Mouse (Mus musculus) kidney, adult 11 months (tissue): ENCODE results near the gene Tmem220.

Experiments used
- DNase-seq: peaks from one replicate; pipeline ENCODE4 v3.0.0; 2022

Gene Tmem220

GRCm38 (mm10) chr11:67067741-67068140 is 42.8 kb downstream of the Tmem220 start:
- DNase-seq, result no peak

DNA sequence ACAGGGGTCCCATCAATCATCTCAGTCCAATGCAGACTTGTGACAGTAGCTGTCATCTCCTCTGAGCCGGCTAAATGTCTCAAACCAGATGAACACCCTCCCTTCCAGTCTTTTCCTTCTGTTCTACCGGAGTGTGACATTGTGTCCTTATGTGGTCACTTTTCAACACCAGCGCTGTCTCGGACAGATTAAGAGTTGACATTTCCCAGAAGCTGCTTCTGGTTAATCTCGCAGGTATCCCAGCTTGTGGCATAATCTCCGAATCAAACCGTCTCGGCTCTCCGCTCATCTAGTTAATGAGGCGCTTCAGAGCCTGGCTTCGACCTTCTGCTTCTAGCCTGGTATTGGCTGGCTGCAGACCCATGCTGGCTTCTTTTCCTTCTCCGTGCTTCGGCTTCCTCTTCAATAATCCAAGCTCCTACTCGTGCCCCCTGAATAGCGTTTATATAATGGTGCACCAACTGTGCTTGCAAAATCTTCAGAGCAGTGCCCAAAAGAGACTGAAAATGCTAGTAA is 47.7 kb downstream of the Tmem220 start:
- no peak for DNase-seq

DNA sequence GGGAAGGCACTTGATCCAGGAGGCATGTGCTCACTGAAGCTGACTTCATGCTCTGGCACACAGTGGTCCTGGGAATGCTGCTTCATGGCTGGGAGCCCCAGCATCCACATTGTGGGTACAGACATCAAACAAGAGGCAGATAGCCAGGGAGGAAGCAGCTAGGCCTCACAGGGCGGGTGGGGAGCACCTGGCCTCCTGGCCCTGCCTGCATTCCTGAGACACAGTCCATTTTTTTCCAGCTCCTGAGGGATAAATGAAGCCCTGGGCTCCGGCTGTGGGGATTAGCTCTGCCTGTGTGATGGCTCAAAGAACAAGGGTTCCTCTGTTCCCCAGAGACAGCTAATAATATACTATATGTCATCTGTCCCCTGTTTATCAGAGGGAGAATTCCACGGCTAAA is 50.1 kb downstream of the Tmem220 start:
- no peak for DNase-seq

- no peak for DNase-seq
These were observed 51.8 kb downstream of the Tmem220 start for GRCm38 (mm10) chr11:67076781-67077180.

- DNase-seq, result no peak
These were observed 52.5 kb downstream of the Tmem220 start for GRCm38 (mm10) chr11:67077435-67077834.

GRCm38 (mm10) chr11:67078000-67078399 is 53.0 kb downstream of the Tmem220 start, which contains the start of gene Myh3:
Myh3 (plus strand) TSS chr11:67078300.
- DNase-seq, result no peak

DNA sequence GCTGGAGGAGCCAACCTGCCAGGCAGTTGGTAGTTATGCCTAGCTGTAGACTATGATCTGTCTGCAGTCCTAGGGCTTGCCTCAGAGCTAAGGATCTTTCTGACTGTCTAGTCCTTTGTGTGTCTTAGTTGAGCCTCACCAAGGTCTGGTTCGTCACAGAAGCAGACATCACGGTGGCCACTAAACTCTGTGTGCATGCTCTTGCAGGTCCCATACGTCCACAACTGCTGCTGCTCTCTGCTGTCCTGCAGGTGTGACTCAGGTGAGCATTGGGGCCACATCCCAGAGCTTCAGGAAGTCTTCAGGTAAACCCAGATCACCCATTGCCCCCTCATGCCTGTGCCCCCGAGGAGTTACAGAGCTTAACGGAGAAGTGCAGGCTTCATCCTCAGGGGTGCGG is 53.9 kb downstream of the Tmem220 start:
- no peak for DNase-seq

DNA sequence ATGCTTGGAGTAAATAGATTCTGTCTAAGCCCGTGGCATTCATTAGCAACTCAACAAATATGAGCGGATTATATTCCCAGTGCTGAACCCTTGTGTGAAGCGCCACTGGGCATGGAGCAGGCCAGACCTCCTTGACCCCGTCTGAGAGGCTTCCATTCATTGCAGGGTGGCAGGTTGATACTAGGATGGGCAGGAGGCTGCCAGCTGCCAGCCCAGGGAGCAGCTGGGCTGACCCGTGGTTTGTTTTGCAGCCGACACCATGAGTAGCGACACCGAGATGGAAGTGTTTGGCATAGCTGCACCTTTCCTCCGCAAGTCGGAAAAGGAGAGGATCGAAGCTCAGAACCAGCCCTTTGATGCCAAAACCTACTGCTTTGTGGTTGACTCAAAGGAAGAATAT is 54.8 kb downstream of the Tmem220 start:
- no peak for DNase-seq

DNA sequence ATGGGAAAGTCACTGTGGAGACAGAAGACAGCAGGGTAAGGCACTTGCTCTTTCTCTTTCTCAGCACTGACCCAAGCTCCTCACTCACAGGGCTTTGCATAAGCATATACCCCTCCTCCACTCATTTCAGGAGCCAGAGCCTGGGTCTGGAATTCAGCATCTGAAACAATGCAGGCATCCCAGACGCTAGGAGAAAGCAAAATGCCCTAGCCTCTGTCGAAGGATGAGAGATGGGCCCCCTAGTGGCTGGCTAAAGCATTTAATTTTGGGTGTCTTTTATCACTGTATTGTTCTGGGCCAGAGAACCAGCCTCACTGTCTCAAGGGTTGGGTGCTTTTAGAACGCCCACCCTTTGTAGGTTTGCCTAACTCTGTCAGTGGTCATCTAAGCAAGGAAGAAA is 55.2 kb downstream of the Tmem220 start:
- DNase-seq, result no peak

- peak; percentile 46 for DNase-seq
These were observed 56.2 kb downstream of the Tmem220 start for GRCm38 (mm10) chr11:67081125-67081649.

DNA sequence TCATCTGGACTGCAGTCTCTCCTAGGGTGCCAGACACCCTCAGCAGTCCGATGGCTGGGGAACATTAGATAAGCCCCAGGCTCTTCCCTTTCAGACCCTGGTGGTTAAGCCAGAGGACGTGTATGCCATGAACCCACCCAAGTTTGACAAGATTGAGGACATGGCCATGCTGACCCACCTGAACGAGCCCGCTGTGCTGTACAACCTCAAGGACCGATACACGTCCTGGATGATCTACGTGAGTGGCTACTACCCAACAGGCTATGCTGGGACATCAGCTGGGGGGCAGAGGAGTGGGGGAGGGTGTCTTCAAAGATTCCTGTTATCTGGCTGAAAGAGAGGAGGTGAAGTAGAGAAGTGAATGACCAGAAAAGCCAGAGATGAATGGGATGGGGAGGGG is 57.2 kb downstream of the Tmem220 start:
- DNase-seq, result no peak

GRCm38 (mm10) chr11:67082793-67083192 is 57.8 kb downstream of the Tmem220 start:
- no peak for DNase-seq

- DNase-seq, result no peak
These were observed 58.3 kb downstream of the Tmem220 start for GRCm38 (mm10) chr11:67083239-67083638.

DNA sequence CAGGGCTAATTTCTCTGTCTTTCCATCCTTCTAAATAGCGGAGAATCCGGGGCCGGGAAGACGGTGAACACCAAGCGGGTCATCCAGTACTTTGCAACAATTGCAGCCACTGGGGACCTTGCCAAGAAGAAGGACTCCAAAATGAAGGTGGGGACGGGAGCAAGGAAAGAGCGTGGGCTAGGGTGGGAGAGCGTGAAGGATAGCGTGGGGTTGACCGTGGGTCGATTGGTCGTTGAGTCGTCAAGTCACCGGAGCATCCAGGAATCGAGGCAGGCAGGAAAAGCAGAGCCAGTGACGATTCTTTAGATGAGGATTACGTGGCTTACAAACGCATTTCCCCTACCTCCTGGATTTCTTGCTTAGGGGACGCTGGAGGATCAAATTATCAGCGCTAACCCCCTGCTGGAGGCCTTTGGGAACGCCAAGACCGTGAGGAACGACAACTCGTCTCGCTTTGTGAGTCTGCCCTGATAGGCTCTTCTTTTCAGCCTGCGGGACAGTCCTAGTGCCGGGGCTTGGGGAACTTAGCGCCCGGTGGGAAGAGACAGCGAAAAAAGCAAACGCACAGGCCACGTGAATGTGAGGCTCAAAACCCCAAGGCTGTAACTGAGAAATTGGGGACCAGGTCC is 58.9 kb downstream of the Tmem220 start:
- DNase-seq, result no peak
